Mouse (Mus musculus) gastrocnemius, adult 2 months (tissue): ENCODE measurements around the gene Wnt8b. TPM values are rescaled to one million over a fixed set of nuclear protein-coding genes. Genes with fewer than 3 reads are reported as not detected.

Source experiments
- DNase-seq: peaks from one replicate; pipeline ENCODE4 v3.0.0; 2022
- H3K27ac ChIP-seq: fragments of 200-600 bp; 2 replicates; pipeline ENCODE4 v1.8.1; 2022; ENCODE audit warnings: mild to moderate bottlenecking
- H3K4me3 ChIP-seq: fragments of 200-600 bp; 2 replicates; pipeline ENCODE4 v1.8.1; 2022; ENCODE audit warnings: mild to moderate bottlenecking, moderate library complexity
- CTCF ChIP-seq: fragments of 200-600 bp; IDR thresholded peaks from 2 replicates; pipeline ENCODE4 v1.8.1; 2022; ENCODE audit warnings: antibody characterized with exemption, mild to moderate bottlenecking, moderate library complexity
- intact Hi-C: fragments of 180-260 bp; cut with DNase I; formaldehyde crosslinking; loops from one replicate; pipeline ENCODE4 v1.15.1; 2025
- total RNA-seq, 2 experiments: library from RNA; stranded (reverse); gene quantifications; 2 replicates each; pipeline ENCODE4 v1.2.3; 2021

The Wnt8b gene
- total RNA-seq, 2 experiments from 2014 or later: not detected

DNA sequence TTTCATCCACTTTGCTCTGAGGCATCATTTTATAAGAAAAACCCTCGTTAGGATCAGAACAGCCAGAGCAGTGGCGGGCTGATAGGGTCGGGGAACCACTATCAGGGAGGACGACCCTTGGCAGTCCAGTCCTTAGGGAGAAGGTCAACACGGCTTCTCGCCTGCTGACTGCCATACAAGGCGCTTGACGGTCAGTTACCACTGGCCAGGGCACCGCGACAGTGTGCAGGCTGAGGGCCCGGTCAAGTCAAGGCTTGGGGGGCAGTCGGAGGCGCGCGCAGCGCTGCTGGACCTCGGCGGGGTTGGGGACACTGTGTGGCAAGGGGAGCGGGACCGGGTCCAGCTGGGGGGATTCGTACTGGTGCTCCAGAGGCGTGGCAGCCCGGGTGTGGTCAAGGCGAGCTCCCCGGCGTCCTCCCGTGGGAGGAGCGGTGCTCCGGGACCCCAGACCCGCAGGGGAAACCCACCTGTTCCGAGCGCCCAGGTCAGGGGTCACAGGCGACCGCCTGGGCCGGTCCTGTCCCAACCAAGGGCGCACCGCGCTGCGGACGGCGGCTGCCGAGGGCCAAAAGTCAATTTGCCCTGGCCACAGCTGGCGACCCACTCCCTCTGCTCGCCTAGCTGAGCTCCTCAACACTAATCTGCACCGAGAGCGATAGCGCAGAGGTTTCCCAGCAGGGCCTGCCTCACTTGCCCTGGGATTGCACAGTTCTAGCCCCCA lies 52.2 kb downstream of the Wnt8b start, which contains the start of gene Sec31b:
Sec31b (minus strand) TSS at position 544 of the 721 bp plus-strand sequence.
- Histone ChIP-seq H3K27ac (peak within 1 kb of the TSS; percentile 91), H3K4me3 (peak within 1 kb of the TSS; percentile 78)
- DNase-seq: peak; percentile 88
- no peak for TF ChIP-seq CTCF
- intact Hi-C loops: no loop called here

DNA sequence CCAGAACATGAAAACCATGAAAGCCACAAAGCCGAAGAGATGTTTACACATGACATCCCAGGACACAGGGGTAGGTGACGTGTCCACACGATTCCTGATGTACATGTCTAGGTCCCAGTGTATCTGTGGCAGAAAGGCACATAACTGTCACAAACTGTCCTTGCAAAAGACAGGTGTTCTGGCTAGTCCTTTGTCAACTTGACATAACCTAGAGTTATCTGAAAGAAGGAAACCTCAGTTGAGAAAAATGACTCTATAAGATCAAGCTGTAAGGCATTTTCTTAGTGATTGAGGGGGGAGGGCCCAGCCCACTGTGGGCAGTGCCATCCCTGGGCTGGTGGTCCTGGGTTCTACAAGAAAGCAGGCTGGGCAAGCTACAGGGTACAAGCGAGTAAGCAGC lies 59.5 kb downstream of the Wnt8b start, which contains the start of gene Gm20538:
Gm20538 (minus strand) TSS at position 101 of the 400 bp plus-strand sequence.
- H3K27ac ChIP-seq: no peak within 1 kb of the TSS
- no peak for TF ChIP-seq CTCF

DNA sequence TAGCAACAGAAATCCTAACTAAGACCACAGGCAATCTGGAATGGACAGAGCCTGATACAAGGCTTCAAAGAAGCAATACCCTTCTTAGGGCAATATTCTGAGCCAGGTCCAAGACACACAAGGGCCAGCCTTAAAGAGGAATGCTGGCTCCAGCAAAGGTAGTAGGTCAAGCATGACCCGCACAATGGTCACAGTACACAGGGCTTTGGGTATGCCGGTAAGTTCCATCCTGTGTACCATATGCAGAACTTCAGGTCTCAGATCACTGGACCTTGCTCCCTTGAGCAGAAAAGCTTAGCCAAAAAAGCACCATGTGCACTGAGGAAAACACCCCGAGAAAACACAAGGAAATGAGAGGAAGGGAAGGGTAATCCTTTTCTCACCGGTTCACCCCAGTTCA lies 60.0 kb downstream of the Wnt8b start:
- Histone ChIP-seq H3K27ac (no peak overlapping the region), H3K4me3 (peak overlapping the region; percentile 99; the same call in 1 of the 2 replicates)
- DNase-seq: no peak
- intact Hi-C loops: no loop called here
- no peak for TF ChIP-seq CTCF

More for the DNA sequence above, 59.5 kb downstream of the Wnt8b start, which contains the start of gene Gm20538:
- DNase-seq: no peak
- intact Hi-C loops: no loop called here
- peak within 1 kb of the TSS; percentile 99 for H3K4me3 ChIP-seq

DNA sequence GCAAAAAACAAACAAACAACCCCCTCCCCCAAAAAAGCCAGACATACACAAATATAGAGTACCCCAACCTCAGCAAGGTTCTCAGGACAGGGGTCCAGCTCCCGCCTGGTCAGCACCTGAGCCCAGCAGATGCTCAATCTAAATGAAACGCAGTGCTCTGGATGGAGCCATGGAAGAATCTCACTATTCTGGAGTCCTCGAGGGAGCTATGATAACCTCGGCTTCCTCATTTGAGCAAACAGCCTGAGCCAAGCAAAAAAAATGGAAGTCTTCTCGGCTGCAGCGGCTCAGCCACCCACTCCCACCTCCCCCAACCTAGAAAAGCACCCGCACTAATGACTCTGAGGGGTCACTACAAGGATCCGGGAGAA lies 61.2 kb downstream of the Wnt8b start:
- Histone ChIP-seq H3K4me3 (peak overlapping the region; percentile 99), H3K27ac (peak overlapping the region; percentile 97)
- no peak for DNase-seq
- TF ChIP-seq CTCF: no peak
- intact Hi-C loops: no loop called here

DNA sequence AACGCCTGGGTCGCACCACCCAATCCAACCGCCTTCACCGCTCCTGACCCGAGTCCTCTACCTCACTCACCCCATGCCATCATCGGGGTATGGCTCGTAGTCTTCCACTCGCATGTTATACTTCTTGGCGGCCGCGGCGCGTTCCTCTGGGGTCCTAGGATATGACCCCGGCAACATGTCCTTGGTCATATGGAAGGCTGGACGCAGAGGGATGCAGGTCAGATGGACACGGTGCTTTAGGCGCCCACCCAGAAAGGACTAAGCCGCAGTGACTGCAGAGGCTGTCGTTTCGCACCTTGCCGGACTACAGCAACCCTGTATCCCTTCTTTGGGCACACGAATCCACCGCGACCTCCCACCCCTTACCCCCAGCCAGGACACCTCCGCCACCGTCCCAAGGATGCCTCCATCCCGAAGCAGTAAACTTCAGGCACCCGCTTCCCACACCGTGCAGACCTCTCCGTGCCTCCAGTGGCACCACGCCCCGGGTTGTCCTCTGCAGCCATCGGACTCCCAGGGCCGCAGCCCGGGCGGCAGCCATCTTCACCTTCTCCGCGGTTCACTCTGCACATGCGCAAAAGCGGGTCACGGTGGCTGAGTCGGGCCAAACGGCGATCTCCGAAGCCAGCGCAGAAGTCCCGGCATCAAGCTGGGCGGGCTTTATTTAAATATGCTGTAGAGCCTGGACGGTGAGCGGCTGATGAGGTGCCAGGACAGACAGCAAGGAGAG lies 61.8 kb downstream of the Wnt8b start, which contains the start of gene Ndufb8:
Ndufb8 (minus strand) TSS at position 580 of the 730 bp plus-strand sequence.
- TF ChIP-seq CTCF: no peak
- intact Hi-C loops: no loop called here
- Histone ChIP-seq H3K4me3 (peak within 1 kb of the TSS; percentile 99), H3K27ac (peak within 1 kb of the TSS; percentile 97)
- peak; percentile 97 for DNase-seq

DNA sequence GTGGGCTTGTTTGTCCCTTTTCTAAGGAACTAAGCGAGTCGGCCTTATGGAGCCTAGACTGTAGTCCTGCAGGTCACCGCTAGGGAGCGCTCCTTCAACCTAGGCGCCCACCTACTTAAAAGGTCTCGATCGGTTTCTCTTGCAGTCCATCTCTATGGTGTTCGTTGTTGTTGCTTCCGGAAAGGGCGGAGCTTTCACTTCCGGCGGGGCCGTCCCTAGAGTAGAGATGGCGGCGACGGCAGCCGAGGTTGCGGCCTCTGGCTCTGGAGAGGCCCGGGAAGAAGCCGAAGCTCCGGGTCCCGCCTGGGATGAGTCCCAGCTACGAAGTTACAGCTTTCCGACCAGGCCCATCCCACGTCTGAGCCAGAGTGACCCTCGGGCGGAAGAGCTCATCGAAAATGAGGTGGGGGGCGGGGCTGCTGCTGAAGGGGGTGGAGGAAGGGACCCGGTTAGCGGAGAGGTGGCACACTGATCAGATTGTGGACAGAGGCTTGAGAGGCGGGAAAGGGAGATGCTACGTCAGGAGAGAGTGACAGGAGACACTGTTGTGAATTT lies 69.5 kb downstream of the Wnt8b start, which contains the start of gene Hif1an:
Hif1an (plus strand) TSS at position 199 of the 555 bp plus-strand sequence.
- intact Hi-C loops: no loop called here

More for the DNA sequence above, 69.5 kb downstream of the Wnt8b start, which contains the start of gene Hif1an:
- Histone ChIP-seq H3K4me3 (peak within 1 kb of the TSS; percentile 87), H3K27ac (peak within 1 kb of the TSS; percentile 91)
- peak; percentile 95 for DNase-seq
- no peak; the same call in none of the 2 replicates for TF ChIP-seq CTCF

Other genes with a start within 250 kb of the Wnt8b start
- 1 to 10 TPM; 7.4 to 9.1 TPM for gene Scd2, start 199.8 kb upstream of the Wnt8b start, total RNA-seq
- gene Scd4, start 160.4 kb upstream of the Wnt8b start, total RNA-seq: under 1 TPM in 1 of 2 experiments, not detected in 1; 0.13 TPM
- gene Scd1, start 85.6 kb upstream of the Wnt8b start, total RNA-seq: 10 to 100 TPM; 10.9 to 33.9 TPM
- gene Sec31b, start 52.4 kb downstream of the Wnt8b start, total RNA-seq: 10 to 100 TPM; 19.0 to 21.9 TPM
- gene Gm20538, start 59.4 kb downstream of the Wnt8b start, total RNA-seq: not detected
- 1,000 to 10,000 TPM in 1 of 2 experiments, 100 to 1,000 TPM in 1; 866 to 1,200 TPM for gene Ndufb8, start 62.0 kb downstream of the Wnt8b start, total RNA-seq
- 100 to 1,000 TPM; 100 to 116 TPM for gene Hif1an, start 69.4 kb downstream of the Wnt8b start, total RNA-seq